Mouse (Mus musculus) limb, embryonic 15.5 days (tissue): ENCODE measurements around the gene D430041D05Rik. TPM values are rescaled to one million over a fixed set of nuclear protein-coding genes. Genes with fewer than 3 reads are reported as not detected.
"Not testable (repeated sequence)": the region's sequence is repeated elsewhere in the genome, so short reads cannot be mapped to it uniquely, and the experiment has no call there.

Experiments
- ATAC-seq: fragments of 200-750 bp; cut with Nextera tagmentation; 2 replicates; pipeline ENCODE4 v1.8.0; 2017; ENCODE audit warnings: low read depth, moderate TSS enrichment; ENCODE audit not compliant: insufficient number of reproducible peaks, low FRiP score, low TSS enrichment
- H3K27ac ChIP-seq: fragments of 300-500 bp; sonication (generic); 2 replicates; pipeline ENCODE4 v1.5.1; 2015; ENCODE audit warnings: moderate library complexity, mild to moderate bottlenecking, inconsistent platforms
- H3K27me3 ChIP-seq: fragments of 300-500 bp; sonication (generic); 2 replicates; pipeline ENCODE4 v1.6.1; 2015; ENCODE audit warnings: inconsistent platforms
- H3K36me3 ChIP-seq: fragments of 300-500 bp; sonication (generic); 2 replicates; pipeline ENCODE4 v1.6.1; 2015; ENCODE audit warnings: inconsistent platforms
- H3K4me1 ChIP-seq: fragments of 300-500 bp; sonication (generic); 2 replicates; pipeline ENCODE4 v1.6.1; 2015; ENCODE audit warnings: inconsistent platforms
- H3K4me2 ChIP-seq: fragments of 300-500 bp; sonication (generic); 2 replicates; pipeline ENCODE4 v1.6.1; 2015; ENCODE audit warnings: mild to moderate bottlenecking, inconsistent platforms
- H3K4me3 ChIP-seq: fragments of 300-500 bp; sonication (generic); 2 replicates; pipeline ENCODE4 v1.5.1; 2015; ENCODE audit warnings: mild to moderate bottlenecking, inconsistent platforms
- H3K9ac ChIP-seq: fragments of 300-500 bp; sonication (generic); 2 replicates; pipeline ENCODE4 v1.6.1; 2015; ENCODE audit warnings: inconsistent platforms
- H3K9me3 ChIP-seq: fragments of 300-500 bp; sonication (generic); 2 replicates; pipeline ENCODE4 v1.6.1; 2016; ENCODE audit warnings: inconsistent platforms
- WGBS: fragments of 180-500 bp; shearing (Covaris S2); methylation state at CpG from one replicate; pipeline ENCODE4 v1.1.7; 2015; 5-methylcytosine and 5-hydroxymethylcytosine counted together
- microRNA counts: library from miRNA; unstranded; fragments of <30 nt; microRNA quantifications from one replicate; lab custom pipeline; 2016
- microRNA-seq: library from miRNA; unstranded; fragments of <30 nt; microRNA quantifications from one replicate; pipeline ENCODE4, GENCODE M21; 2016
- polyA plus RNA-seq: library from polyadenylated mRNA; unstranded; fragments of >200 nt; fragmentation: Nextera tagmentation; extraction: Ambion mirVana; gene quantifications from 2 replicates; pipeline ENCODE4 v1.2.1, GENCODE M21; 2015

Gene D430041D05Rik
- polyA plus RNA-seq, 1 experiment from 2014 or later, result 0.87 TPM

GRCm38 (mm10) chr2:104098529-104099230 is 312.1 kb downstream of the D430041D05Rik start:
- Histone ChIP-seq H3K27ac (no peak overlapping the region), H3K4me3 (no peak overlapping the region), H3K27me3 (no peaks in the 10 kb centered on the region), H3K9ac (no peak overlapping the region), H3K4me1 (peaks cover 10% of the 10 kb centered on the region; the same call in 1 of the 2 replicates), H3K9me3 (no peaks in the 10 kb centered on the region), H3K36me3 (no peaks in the 10 kb centered on the region), H3K4me2 (no peak overlapping the region)
- no peak for ATAC-seq
- WGBS, result 28% methylated on average over 3 of the region's 3 CpGs

GRCm38 (mm10) chr2:104097396-104097795 is 313.4 kb downstream of the D430041D05Rik start:
- H3K4me1 ChIP-seq, result peaks cover 10% of the 10 kb centered on the region; the same call in 1 of the 2 replicates
- not testable (repeated sequence) for ATAC-seq, H3K36me3 ChIP-seq, H3K27me3 ChIP-seq, H3K9ac ChIP-seq, H3K27ac ChIP-seq, H3K9me3 ChIP-seq, H3K4me2 ChIP-seq, H3K4me3 ChIP-seq
- 95% methylated on average over 4 of the region's 4 CpGs for WGBS

- H3K4me1 ChIP-seq, result peaks cover 10% of the 10 kb centered on the region; the same call in 1 of the 2 replicates
- H3K9ac ChIP-seq, H3K27me3 ChIP-seq, H3K27ac ChIP-seq, H3K4me2 ChIP-seq, H3K36me3 ChIP-seq, H3K4me3 ChIP-seq, H3K9me3 ChIP-seq, ATAC-seq: not testable (repeated sequence)
- WGBS, result 81% methylated on average over 1 of the region's 1 CpGs
Measured at GRCm38 (mm10) chr2:104096796-104097195, 314.0 kb downstream of the D430041D05Rik start.

GRCm38 (mm10) chr2:104096256-104096655 is 314.6 kb downstream of the D430041D05Rik start:
- 37% methylated on average over 10 of the region's 10 CpGs for WGBS
- ATAC-seq, result no peak; the same call in 1 of the 2 replicates
- Histone ChIP-seq H3K4me2 (peak overlapping the region; percentile 62), H3K36me3 (no peaks in the 10 kb centered on the region), H3K4me1 (peaks cover 10% of the 10 kb centered on the region; the same call in 1 of the 2 replicates), H3K27me3 (no peaks in the 10 kb centered on the region), H3K27ac (peak overlapping the region; percentile 43), H3K4me3 (peak overlapping the region; percentile 47), H3K9me3 (no peaks in the 10 kb centered on the region), H3K9ac (peak overlapping the region; percentile 31; the same call in 1 of the 2 replicates)

- peak; percentile 86; the same call in 1 of the 2 replicates for ATAC-seq
- H3K4me3 ChIP-seq, result peak within 1 kb of the TSS; percentile 47
- no peaks in the 10 kb centered on the region for H3K27me3 ChIP-seq
- 9% methylated on average over 15 of the region's 15 CpGs for WGBS
- peak within 1 kb of the TSS; percentile 31; the same call in 1 of the 2 replicates for H3K9ac ChIP-seq
- peak within 1 kb of the TSS; percentile 62 for H3K4me2 ChIP-seq
- H3K27ac ChIP-seq, result peak within 1 kb of the TSS; percentile 43
- peaks cover 10% of the 10 kb centered on the region; the same call in 1 of the 2 replicates for H3K4me1 ChIP-seq
- H3K9me3 ChIP-seq, result no peaks in the 10 kb centered on the region
- H3K36me3 ChIP-seq, result no peaks in the 10 kb centered on the region
Measured at GRCm38 (mm10) chr2:104095741-104096213, 315.0 kb downstream of the D430041D05Rik start, which contains the start of gene Cd59a. Gene Cd59a (plus strand): TSS chr2:104095801.

GRCm38 (mm10) chr2:104093305-104093704 is 317.5 kb downstream of the D430041D05Rik start:
- no peak for ATAC-seq
- Histone ChIP-seq H3K9me3 (no peaks in the 10 kb centered on the region), H3K27ac (no peak overlapping the region), H3K9ac (no peak overlapping the region), H3K4me1 (peaks cover 10% of the 10 kb centered on the region; the same call in 1 of the 2 replicates), H3K4me2 (no peak overlapping the region), H3K27me3 (no peaks in the 10 kb centered on the region), H3K4me3 (no peak overlapping the region), H3K36me3 (no peaks in the 10 kb centered on the region)
- WGBS, result 64% methylated on average over 2 of the region's 2 CpGs

MicroRNAs within 50 kb of the gene (microRNA counts, 519-probe panel; counts per million panel counts)
- not detected for microRNA mmu-miR-1902 (lab: Ali Mortazavi, UCI)

Small RNAs within 50 kb of the gene (microRNA-seq; reads per million reads assigned to microRNA genes)
- not detected for gene Mir1902

Other genes starting within 250 kb of the D430041D05Rik start
- gene Hipk3, start 83.4 kb upstream of the D430041D05Rik start, polyA plus RNA-seq, result 14.9 and 17.7 TPM in 2 replicates
- gene Cstf3, start 179.5 kb upstream of the D430041D05Rik start, polyA plus RNA-seq, result 56.9 and 60.9 TPM in 2 replicates